Mouse (Mus musculus): Measurements from ENCODE around the gene Aadacl3.

Aadacl3 gene

GRCm38 (mm10) chr4:144463656-144464055 is at the start of gene Aadacl3:
TSS of gene Aadacl3 (minus strand) at chr4:144463756.
- DNase-seq (ENCODE audit: low spot score): no peak

GRCm38 (mm10) chr4:144506518-144506917 is 43.0 kb upstream of the Aadacl3 start:
- peak; percentile 5 for DNase-seq (ENCODE audit: low spot score)

GRCm38 (mm10) chr4:144493331-144493730 is 29.8 kb upstream of the Aadacl3 start:
- no peak for DNase-seq (ENCODE audit: low spot score)

- DNase-seq (ENCODE audit: low spot score): no peak
Observed at GRCm38 (mm10) chr4:144468091-144468490, 4.5 kb upstream of the Aadacl3 start.

GRCm38 (mm10) chr4:144465206-144465605 is 1.6 kb upstream of the Aadacl3 start:
- no peak for DNase-seq (ENCODE audit: low spot score)

- DNase-seq (ENCODE audit: low spot score): no peak
Observed at GRCm38 (mm10) chr4:144453217-144453616, 10.3 kb downstream of the Aadacl3 start, which contains the start of gene Gm9944. TSS of gene Gm9944 (minus strand) at chr4:144453317.

- no peak for DNase-seq (ENCODE audit: low spot score)
Observed at GRCm38 (mm10) chr4:144448546-144448945, 15.0 kb downstream of the Aadacl3 start.

- DNase-seq (ENCODE audit: low spot score): no peak
Observed at GRCm38 (mm10) chr4:144441582-144441981, 22.0 kb downstream of the Aadacl3 start.

GRCm38 (mm10) chr4:144441095-144441494 is 22.5 kb downstream of the Aadacl3 start:
- DNase-seq (ENCODE audit: low spot score): no peak

GRCm38 (mm10) chr4:144438672-144439071 is 24.9 kb downstream of the Aadacl3 start, which contains the start of gene 1700012P22Rik:
TSS of gene 1700012P22Rik (minus strand) at chr4:144438772.
- DNase-seq (ENCODE audit: low spot score): no peak

- DNase-seq (ENCODE audit: low spot score): no peak
Observed at GRCm38 (mm10) chr4:144433216-144433615, 30.3 kb downstream of the Aadacl3 start.

GRCm38 (mm10) chr4:144430723-144431122 is 32.8 kb downstream of the Aadacl3 start:
- peak; percentile 5 for DNase-seq (ENCODE audit: low spot score)

- DNase-seq (ENCODE audit: low spot score): peak; percentile 57
Observed at GRCm38 (mm10) chr4:144428868-144429267, 34.7 kb downstream of the Aadacl3 start.

GRCm38 (mm10) chr4:144424590-144424989 is 39.0 kb downstream of the Aadacl3 start:
- no peak for DNase-seq (ENCODE audit: low spot score)

- DNase-seq (ENCODE audit: low spot score): no peak
Observed at GRCm38 (mm10) chr4:144420644-144421043, 42.9 kb downstream of the Aadacl3 start.

- DNase-seq (ENCODE audit: low spot score): no peak
Observed at GRCm38 (mm10) chr4:144408290-144408689, 55.3 kb downstream of the Aadacl3 start, which contains the start of gene Pramef12. TSS of gene Pramef12 (minus strand) at chr4:144408464.

- no peak for DNase-seq (ENCODE audit: low spot score)
Observed at GRCm38 (mm10) chr4:144406261-144406660, 57.3 kb downstream of the Aadacl3 start.

GRCm38 (mm10) chr4:144404456-144405086 is 59.0 kb downstream of the Aadacl3 start:
- peak; percentile 69 for DNase-seq (ENCODE audit: low spot score)
